Mouse (Mus musculus) liver, embryonic 15.5 days (tissue): ENCODE data around the gene Mill2. TPM values are rescaled to one million over a fixed set of nuclear protein-coding genes. Genes with fewer than 3 reads are reported as not detected.
"Not testable (repeated sequence)": the region's sequence is repeated elsewhere in the genome, so short reads cannot be mapped to it uniquely, and the experiment has no call there.

Source experiments
- ATAC-seq: fragments of 200-750 bp; cut with Nextera tagmentation; 2 replicates; pipeline ENCODE4 v1.8.0; 2017; ENCODE audit warnings: moderate number of reproducible peaks, mild to moderate bottlenecking, moderate library complexity; ENCODE audit not compliant: insufficient read depth
- H3K27ac ChIP-seq: fragments of 300-500 bp; sonication (generic); replicated peaks from 2 replicates; pipeline ENCODE4 v1.5.1; 2015; ENCODE audit warnings: mild to moderate bottlenecking, inconsistent platforms
- H3K27me3 ChIP-seq: fragments of 300-500 bp; sonication (generic); 2 replicates; pipeline ENCODE4 v1.6.1; 2015; ENCODE audit warnings: mild to moderate bottlenecking, inconsistent platforms
- H3K36me3 ChIP-seq: fragments of 300-500 bp; sonication (generic); replicated peaks from 2 replicates; pipeline ENCODE4 v1.6.1; 2015; ENCODE audit warnings: moderate library complexity, mild to moderate bottlenecking, inconsistent platforms
- H3K4me1 ChIP-seq: fragments of 300-500 bp; sonication (generic); replicated peaks from 2 replicates; pipeline ENCODE4 v1.6.1; 2015; ENCODE audit warnings: inconsistent platforms
- H3K4me2 ChIP-seq: fragments of 300-500 bp; sonication (generic); 2 replicates; pipeline ENCODE4 v1.6.1; 2015; ENCODE audit warnings: moderate library complexity, mild to moderate bottlenecking, inconsistent platforms
- H3K4me3 ChIP-seq: fragments of 300-500 bp; sonication (generic); replicated peaks from 2 replicates; pipeline ENCODE4 v1.5.1; 2015; ENCODE audit warnings: mild to moderate bottlenecking, inconsistent platforms
- H3K9ac ChIP-seq: fragments of 300-500 bp; sonication (generic); 2 replicates; pipeline ENCODE4 v1.6.1; 2015; ENCODE audit warnings: moderate library complexity, mild to moderate bottlenecking, inconsistent platforms
- H3K9me3 ChIP-seq: fragments of 300-500 bp; sonication (generic); replicated peaks from 2 replicates; pipeline ENCODE4 v1.6.1; 2016; ENCODE audit warnings: inconsistent platforms
- WGBS: fragments of 180-500 bp; shearing (Covaris S2); methylation state at CpG from one replicate; pipeline ENCODE4 v1.1.7; 2015; ENCODE audit warnings: mixed read lengths; ENCODE audit not compliant: insufficient replicate concordance; 5-methylcytosine and 5-hydroxymethylcytosine counted together
- polyA plus RNA-seq: library from polyadenylated mRNA; unstranded; fragments of >200 nt; fragmentation: Nextera tagmentation; extraction: Ambion mirVana; gene quantifications from 2 replicates; pipeline ENCODE4 v1.2.1, GENCODE M21; 2015

Gene Mill2
- polyA plus RNA-seq, 1 experiment from 2014 or later = 0.15 TPM

DNA sequence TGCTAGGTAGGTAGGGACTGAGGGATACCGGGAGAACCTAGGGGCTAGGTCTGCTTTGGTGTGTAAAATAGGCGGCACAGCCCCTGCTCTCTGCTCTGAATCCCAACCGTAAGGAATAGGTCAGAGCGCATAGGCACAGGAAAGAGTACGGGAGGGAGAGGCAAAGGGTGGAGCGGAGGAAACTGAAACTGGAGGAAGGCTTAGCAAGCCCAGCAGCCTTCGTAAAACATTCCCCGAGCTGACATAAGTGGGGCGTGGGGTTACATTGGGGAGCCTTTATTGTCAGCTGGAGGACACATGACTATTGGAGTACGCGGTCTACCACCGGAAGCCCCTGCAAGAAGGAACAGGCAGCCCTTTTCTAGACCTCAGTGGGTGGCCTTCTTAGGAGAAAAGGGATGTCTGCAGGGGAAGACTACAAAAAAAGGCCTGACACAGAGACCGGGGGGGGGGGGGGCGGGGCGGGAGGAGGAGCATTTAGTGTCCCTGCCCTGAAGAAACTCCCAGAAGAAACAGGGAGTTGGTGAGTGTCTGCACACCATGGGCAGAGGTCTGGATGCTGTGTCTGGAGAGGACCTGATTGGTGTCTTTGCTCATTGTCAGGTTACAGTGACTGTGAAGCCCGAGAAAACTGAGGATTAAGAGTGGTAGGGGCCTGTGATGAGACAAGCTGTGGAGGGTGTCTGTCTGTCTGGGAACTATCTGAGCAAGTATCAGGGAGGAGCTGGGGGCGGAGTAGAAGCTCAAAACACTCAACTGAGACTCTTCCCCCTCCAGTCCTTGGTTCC, 814 bp downstream of the Mill2 start:
- Histone ChIP-seq H3K27me3 (no peaks in the 10 kb centered on the region), H3K27ac (peak overlapping the region; percentile 59), H3K4me2 (peak overlapping the region; percentile 54), H3K9ac (no peak overlapping the region), H3K4me3 (peak overlapping the region; percentile 33), H3K4me1 (peaks cover 5% of the 10 kb centered on the region), H3K36me3 (no peaks in the 10 kb centered on the region), H3K9me3 (no peaks in the 10 kb centered on the region)
- ATAC-seq = peak; percentile 22; the same call in 1 of the 2 replicates
- WGBS = 3% methylated on average over 14 of the region's 17 CpGs

DNA sequence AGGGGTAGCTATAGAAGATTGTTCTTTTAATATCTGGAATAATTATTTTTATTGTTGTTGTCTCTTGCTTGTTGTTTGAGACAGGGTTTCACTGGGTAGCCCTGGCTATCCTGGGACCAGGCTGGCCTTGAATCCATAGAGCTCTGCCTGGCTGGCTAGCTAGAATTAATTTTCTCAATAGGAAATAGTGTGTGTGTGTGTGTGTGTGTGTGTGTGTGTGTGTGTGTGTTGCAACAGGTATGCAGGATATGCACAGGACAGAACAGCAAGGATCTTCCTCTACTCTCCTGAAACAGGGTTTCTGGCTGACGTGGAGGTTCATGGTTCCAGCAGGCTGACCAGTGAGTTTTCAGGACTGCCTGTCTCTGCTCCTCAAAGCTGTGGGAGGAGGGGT, 1.4 kb downstream of the Mill2 start:
- H3K36me3 ChIP-seq = no peaks in the 10 kb centered on the region
- peak overlapping the region; percentile 30; the same call in 1 of the 2 replicates for H3K4me2 ChIP-seq
- no peak overlapping the region for H3K27ac ChIP-seq
- H3K4me3 ChIP-seq = no peak overlapping the region
- H3K4me1 ChIP-seq = peaks cover 5% of the 10 kb centered on the region
- H3K9ac ChIP-seq = no peak overlapping the region
- no peaks in the 10 kb centered on the region for H3K9me3 ChIP-seq
- 60% methylated on average over 1 of the region's 1 CpGs for WGBS
- no peaks in the 10 kb centered on the region for H3K27me3 ChIP-seq
- no peak for ATAC-seq

DNA sequence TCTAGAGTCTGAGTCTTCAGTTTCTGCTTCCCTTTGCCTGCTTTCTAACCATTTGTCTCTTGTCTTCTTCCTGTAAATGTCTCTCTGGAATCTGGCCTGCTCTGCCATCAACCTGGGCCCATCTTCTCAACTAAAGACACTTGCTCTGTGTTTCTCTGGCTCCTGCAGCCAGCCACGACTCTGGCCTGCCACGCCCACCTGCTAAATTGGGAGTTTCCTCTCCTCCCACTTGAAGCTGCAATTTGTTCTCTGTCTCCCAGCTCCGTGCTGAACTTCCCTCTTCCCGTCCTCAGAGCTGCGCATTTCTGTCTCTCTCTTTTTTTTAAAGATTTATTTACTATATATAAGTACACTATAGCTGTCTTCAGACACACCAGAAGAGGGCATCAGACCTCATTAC, 5.0 kb downstream of the Mill2 start:
- H3K4me3 ChIP-seq = no peak overlapping the region
- H3K27me3 ChIP-seq = no peaks in the 10 kb centered on the region
- no peak overlapping the region for H3K4me2 ChIP-seq
- H3K9me3 ChIP-seq = no peaks in the 10 kb centered on the region
- peaks cover 5% of the 10 kb centered on the region for H3K4me1 ChIP-seq
- H3K36me3 ChIP-seq = no peaks in the 10 kb centered on the region
- H3K27ac ChIP-seq = no peak overlapping the region
- ATAC-seq = no peak
- no peak overlapping the region for H3K9ac ChIP-seq
- WGBS = 13% methylated on average over 5 of the region's 5 CpGs

DNA sequence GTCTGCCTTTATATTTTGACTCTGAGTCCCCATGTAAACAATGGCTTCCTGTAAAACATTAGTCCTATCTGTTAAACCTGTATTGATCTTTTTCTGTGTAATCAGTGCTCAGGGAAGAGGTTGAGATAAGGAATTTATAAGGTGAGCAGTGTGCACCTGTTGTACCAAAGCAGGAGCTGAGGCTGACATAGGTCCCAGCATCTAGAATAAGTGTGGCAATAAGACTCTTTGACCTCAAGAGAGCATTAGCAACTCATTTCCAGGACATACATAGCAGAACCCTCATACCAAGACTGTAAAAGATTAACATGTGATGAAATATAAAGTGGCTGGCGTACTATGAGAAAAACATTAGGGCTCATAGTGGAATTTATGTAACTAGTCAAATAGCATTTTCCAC, 8.6 kb downstream of the Mill2 start:
- no peaks in the 10 kb centered on the region for H3K4me1 ChIP-seq
- no peak overlapping the region for H3K27ac ChIP-seq
- H3K4me2 ChIP-seq = no peak overlapping the region
- no peaks in the 10 kb centered on the region for H3K27me3 ChIP-seq
- no peak overlapping the region for H3K9ac ChIP-seq
- no peaks in the 10 kb centered on the region for H3K9me3 ChIP-seq
- no peak overlapping the region for H3K4me3 ChIP-seq
- H3K36me3 ChIP-seq = no peaks in the 10 kb centered on the region
- 60% methylated on average over 1 of the region's 1 CpGs for WGBS
- ATAC-seq = no peak

DNA sequence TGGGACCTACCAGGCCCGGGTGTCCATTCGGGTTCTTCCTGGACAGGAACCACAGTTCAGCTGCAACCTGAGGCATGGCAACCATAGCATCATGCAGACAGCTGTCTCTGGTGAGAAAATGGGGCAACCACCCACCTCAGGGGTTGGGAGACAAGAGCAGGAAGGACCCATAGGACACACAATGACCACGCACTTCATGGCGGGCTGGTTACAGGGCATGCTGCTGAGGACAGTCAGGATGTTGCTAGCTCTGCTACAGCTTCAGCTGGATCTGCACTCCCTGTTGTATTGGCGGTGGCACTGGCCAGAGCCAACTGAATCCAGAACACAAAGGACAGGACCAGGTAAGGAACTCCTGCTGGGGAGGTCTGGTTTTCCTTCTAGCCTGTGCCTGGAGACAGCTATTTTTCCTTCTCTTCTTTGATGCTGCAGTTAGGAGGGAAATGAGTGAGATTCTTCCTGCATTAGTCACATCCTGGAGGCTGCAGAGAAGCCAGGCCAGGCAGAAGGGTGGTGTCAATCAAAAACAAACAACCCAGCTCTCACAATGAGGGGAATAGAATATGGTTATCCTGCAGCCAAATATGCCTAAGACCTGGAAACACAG, 18.6 kb downstream of the Mill2 start:
- Histone ChIP-seq H3K4me3 (no peak overlapping the region), H3K9me3 (no peaks in the 10 kb centered on the region), H3K4me2 (no peak overlapping the region), H3K36me3 (no peaks in the 10 kb centered on the region), H3K4me1 (no peaks in the 10 kb centered on the region), H3K9ac (no peak overlapping the region), H3K27ac (no peak overlapping the region), H3K27me3 (no peaks in the 10 kb centered on the region)
- ATAC-seq = no peak
- WGBS = 50% methylated on average over 5 of the region's 5 CpGs

DNA sequence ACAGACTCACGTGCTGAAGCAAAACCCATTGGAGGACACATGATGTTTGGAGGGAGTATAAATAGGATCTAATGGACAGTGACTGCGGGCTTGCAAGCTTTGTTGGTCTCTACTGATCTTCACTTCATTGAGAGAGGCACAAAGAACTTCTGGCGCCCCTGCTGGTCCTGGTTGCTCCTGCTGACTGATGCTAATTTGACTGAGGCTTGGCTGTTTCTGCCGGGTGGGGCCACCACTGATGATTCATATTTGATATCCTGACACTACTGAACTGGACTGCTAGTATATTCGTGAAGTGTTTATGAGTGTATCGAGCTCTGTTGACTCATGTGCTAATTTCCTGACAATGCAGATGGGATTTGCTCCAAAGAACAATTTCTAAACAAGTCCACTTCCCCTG, 23.0 kb downstream of the Mill2 start:
- no peaks in the 10 kb centered on the region for H3K36me3 ChIP-seq
- no peak overlapping the region for H3K4me3 ChIP-seq
- ATAC-seq = no peak
- H3K4me1 ChIP-seq = no peaks in the 10 kb centered on the region
- no peaks in the 10 kb centered on the region for H3K27me3 ChIP-seq
- no peak overlapping the region for H3K9ac ChIP-seq
- no peak overlapping the region for H3K4me2 ChIP-seq
- no peaks in the 10 kb centered on the region for H3K9me3 ChIP-seq
- no peak overlapping the region for H3K27ac ChIP-seq
- WGBS = 57% methylated on average over 6 of the region's 6 CpGs

DNA sequence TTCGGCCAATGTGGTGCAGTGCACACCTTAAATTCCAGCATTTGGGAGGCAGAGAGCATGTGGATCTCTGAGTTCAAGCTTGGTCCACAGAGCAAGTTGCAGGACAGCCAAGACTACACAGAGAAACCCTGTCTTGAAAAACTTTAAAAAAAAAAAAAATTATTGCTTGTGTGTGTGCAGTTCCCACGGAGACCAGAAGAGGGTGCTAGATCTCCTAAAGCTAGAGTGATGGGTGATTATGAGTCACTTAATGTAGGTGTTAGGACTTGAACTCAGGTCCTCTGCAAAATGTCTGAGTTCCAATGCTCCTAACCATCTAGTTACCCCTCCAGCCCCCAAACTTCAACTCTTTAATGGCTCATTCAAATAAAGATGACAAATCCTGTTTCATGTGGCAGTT, 28.7 kb downstream of the Mill2 start:
- Histone ChIP-seq H3K36me3 (no peaks in the 10 kb centered on the region), H3K4me2 (no peak overlapping the region), H3K9me3 (0 out of 2 replicates have a peak, but pooled peaks cover 6% of the 10 kb centered on the region), H3K4me3 (no peak overlapping the region), H3K27ac (no peak overlapping the region), H3K27me3 (peaks cover 18% of the 10 kb centered on the region), H3K4me1 (0 out of 2 replicates have a peak, but pooled peaks cover 7% of the 10 kb centered on the region), H3K9ac (no peak overlapping the region)
- WGBS = 69% methylated on average over 2 of the region's 2 CpGs
- no peak for ATAC-seq

DNA sequence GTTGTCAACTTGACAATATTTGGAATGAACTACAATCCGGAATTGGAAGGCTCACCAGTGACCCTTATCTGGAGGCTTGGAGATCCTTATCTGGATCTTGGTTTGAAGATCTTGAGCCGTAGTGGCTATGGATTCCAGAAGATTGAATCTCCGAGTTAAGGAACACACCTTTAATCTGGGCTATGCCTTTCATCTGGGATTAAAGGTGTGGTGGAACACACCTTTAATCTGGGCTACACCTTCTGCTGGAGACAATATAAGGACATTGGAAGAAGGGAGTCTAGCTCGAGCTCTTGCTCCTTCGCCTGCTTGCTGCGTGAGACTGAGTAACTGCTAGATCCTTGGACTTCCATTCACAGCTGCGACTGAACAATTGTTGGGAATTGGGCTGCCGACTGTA, 31.3 kb downstream of the Mill2 start, which contains the start of gene Pglyrp1:
Pglyrp1 (plus strand) TSS at position 301 of the 400 bp plus-strand sequence.
- not testable (repeated sequence) for H3K4me2 ChIP-seq, ATAC-seq, H3K4me3 ChIP-seq, H3K27ac ChIP-seq, H3K36me3 ChIP-seq, H3K9ac ChIP-seq, H3K4me1 ChIP-seq, H3K9me3 ChIP-seq
- WGBS = 71% methylated on average over 1 of the region's 8 CpGs
- H3K27me3 ChIP-seq = peaks cover 18% of the 10 kb centered on the region

DNA sequence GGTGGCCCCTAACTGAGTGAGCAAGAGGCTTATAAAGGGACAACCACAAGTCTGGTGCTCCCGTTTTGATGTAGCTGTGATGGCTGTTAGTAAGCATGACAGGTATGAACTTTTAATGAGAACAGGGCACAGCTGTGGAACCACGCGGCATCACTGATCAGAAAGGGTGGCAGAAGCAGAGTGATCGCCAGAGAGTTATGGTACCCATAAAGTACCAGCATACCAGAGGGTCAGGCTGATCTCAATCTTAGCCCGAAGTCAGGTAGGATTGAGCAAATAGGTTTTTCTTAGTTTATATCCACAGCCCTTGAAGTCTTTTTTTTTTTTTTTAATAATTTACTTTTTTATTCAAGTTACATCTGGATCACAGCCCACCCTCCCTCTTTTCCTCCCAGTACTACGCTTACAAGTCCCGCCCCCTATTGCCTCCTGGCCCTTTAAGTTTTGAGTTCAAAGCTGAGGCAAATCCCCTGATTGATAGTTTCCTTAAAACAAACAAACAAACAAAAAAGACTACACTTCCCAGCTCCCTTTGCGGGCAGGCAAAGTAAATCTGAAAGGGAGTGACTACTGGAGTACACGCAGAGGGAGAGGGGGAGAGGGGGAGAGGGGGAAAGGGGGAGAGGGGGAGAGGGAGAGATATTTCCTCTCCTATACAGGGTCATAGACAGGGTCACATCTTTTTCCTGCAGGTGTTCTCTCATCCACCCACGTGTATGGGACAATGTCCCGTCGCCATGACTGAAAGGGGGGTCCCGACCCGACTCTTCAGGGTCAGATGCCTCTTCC, 32.4 kb downstream of the Mill2 start:
- Histone ChIP-seq H3K9me3 (0 out of 2 replicates have a peak, but pooled peaks cover 6% of the 10 kb centered on the region), H3K4me1 (0 out of 2 replicates have a peak, but pooled peaks cover 7% of the 10 kb centered on the region), H3K4me3 (no peak overlapping the region), H3K9ac (no peak overlapping the region), H3K36me3 (no peaks in the 10 kb centered on the region), H3K27me3 (peaks cover 18% of the 10 kb centered on the region), H3K27ac (no peak overlapping the region), H3K4me2 (peak overlapping the region; percentile 50)
- ATAC-seq = no peak
- 26% methylated on average over 14 of the region's 14 CpGs for WGBS

DNA sequence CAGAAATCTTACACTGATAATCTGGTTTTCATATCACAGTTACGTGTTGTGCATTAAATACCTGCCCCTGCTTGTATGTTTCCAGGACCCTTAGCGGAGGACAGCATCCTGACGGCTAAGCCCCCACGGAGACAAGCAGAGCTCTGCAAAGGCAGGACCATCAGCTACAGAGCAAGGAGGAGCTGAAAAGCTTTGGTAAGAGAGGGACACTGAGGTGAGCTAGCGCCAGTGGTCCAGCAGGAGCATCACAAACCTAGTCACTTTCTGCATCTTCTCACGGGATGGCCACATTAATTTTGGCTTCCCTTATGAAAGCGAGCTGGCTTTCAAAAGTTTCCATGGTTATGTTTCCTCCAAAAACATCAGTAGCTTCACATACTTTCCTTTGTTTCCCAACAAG, 33.0 kb downstream of the Mill2 start:
- 0 out of 2 replicates have a peak, but pooled peaks cover 6% of the 10 kb centered on the region for H3K9me3 ChIP-seq
- H3K9ac ChIP-seq = no peak overlapping the region
- ATAC-seq = no peak
- 7% methylated on average over 7 of the region's 7 CpGs for WGBS
- peak overlapping the region; percentile 50 for H3K4me2 ChIP-seq
- H3K4me1 ChIP-seq = 0 out of 2 replicates have a peak, but pooled peaks cover 7% of the 10 kb centered on the region
- no peak overlapping the region for H3K27ac ChIP-seq
- peaks cover 18% of the 10 kb centered on the region for H3K27me3 ChIP-seq
- no peak overlapping the region for H3K4me3 ChIP-seq
- no peaks in the 10 kb centered on the region for H3K36me3 ChIP-seq

DNA sequence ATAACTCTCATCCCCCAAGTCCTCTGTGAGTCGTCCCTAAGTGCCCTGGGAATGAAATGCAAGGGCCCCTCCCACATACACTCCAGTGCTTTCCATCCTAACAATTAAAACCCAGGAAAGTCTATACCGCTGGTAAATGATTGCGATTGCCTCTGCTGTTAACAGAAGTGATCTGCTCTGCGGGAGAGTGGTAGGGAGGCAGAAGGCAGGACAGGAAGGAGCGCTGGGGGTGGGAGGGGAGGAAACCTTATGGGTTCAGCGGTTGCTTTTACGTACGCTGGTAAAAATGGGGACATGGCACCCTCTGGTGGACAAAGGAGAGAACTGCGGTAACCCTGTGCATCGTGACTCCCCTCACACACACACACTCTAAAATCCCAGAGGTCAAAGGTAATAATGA, 33.5 kb downstream of the Mill2 start:
- Histone ChIP-seq H3K9me3 (0 out of 2 replicates have a peak, but pooled peaks cover 4% of the 10 kb centered on the region), H3K4me1 (0 out of 2 replicates have a peak, but pooled peaks cover 7% of the 10 kb centered on the region), H3K9ac (no peak overlapping the region), H3K4me2 (peak overlapping the region; percentile 50), H3K36me3 (no peaks in the 10 kb centered on the region), H3K4me3 (no peak overlapping the region), H3K27me3 (peaks cover 18% of the 10 kb centered on the region), H3K27ac (no peak overlapping the region)
- 1% methylated on average over 10 of the region's 10 CpGs for WGBS
- no peak for ATAC-seq
